In genomic region chr13:113879651-113880327, GRCm38 (mm10) we compare ENCODE assay signal across 10 mouse cellular contexts.
DNase-seq lines count a peak whose midpoint lies in the region; ATAC-seq and TF ChIP-seq lines count a peak whose summit lies in the region.
"Had no signal": no experiment of that assay in that cellular context is flagged by ENCODE, and none has a peak within 500 bp of the region (broad histone marks: within the 10 kb centered on the region; RNA-seq: fewer than 3 reads in every experiment).

No protein-coding gene starts in this region.

- H3K27ac ChIP-seq in ES-Bruce4 (ENCODE audit: insufficient read depth, low read length): peak overlapping the region; percentile 42; the same call in 1 of the 2 replicates
- no peak overlapping the region for H3K27ac ChIP-seq in liver, postnatal 0 days (ENCODE audit: low read depth)

- ATAC-seq in granulocyte monocyte progenitor cell, adult 5-6 weeks (replicated peaks; ENCODE audit: poor library complexity, severe bottlenecking): peak; percentile 77
- peak; percentile 89 for ATAC-seq in liver, postnatal 0 days
- ATAC-seq: Patski had no signal

- H3K27me3 ChIP-seq in ES-Bruce4 (ENCODE audit: control insufficient read depth, insufficient read depth, low read length, poor library complexity, severe bottlenecking): no peaks in the 10 kb centered on the region
- no peaks in the 10 kb centered on the region for H3K27me3 ChIP-seq in liver, postnatal 0 days (ENCODE audit: insufficient read depth, low read length)
- H3K27me3 ChIP-seq: Patski had no signal

- peak overlapping the region; percentile 92 for H3K9ac ChIP-seq in ES-Bruce4 (ENCODE audit: low read depth, poor library complexity, severe bottlenecking)
- H3K9ac ChIP-seq in liver, postnatal 0 days (replicated peaks): no peak overlapping the region

- peak; percentile 86 for DNase-seq in brain, embryonic 14.5 days (ENCODE audit: low read depth)
- DNase-seq in liver, postnatal 0 days: no peak
- no peak for DNase-seq in gastrocnemius, adult 8-10 months (ENCODE audit: low spot score in 2 of 2)
- DNase-seq in thymus, postnatal 25 days: no peak
- no peak for DNase-seq in layer of hippocampus, adult 18-20 months (ENCODE audit: low spot score in 2 of 2)
- DNase-seq: kidney, postnatal 10 days; lung, postnatal 14 days had no signal

- TF ChIP-seq POLR2A in ES-Bruce4 (IDR thresholded peaks at IDR 0.05; ENCODE audit: insufficient read depth, low read length): no peak
- no peak for TF ChIP-seq POLR2A in brain, embryonic 14.5 days (IDR thresholded peaks at IDR 0.05; ENCODE audit: borderline replicate concordance, extremely low read depth, insufficient read depth, insufficient read length, poor library complexity, severe bottlenecking)

- TF ChIP-seq EP300 in ES-Bruce4 (IDR thresholded peaks at IDR 0.05; ENCODE audit: insufficient read depth, low read depth, low read length): no peak
- TF ChIP-seq EP300 in liver, postnatal 0 days (IDR thresholded peaks at IDR 0.05; ENCODE audit: low read depth): no peak

- H3K9me3 ChIP-seq in ES-Bruce4 (replicated peaks; ENCODE audit: control insufficient read depth, insufficient read depth, low read length, poor library complexity, severe bottlenecking): no peaks in the 10 kb centered on the region
- H3K9me3 ChIP-seq in liver, postnatal 0 days (ENCODE audit: low read length): no peaks in the 10 kb centered on the region

- peak overlapping the region; percentile 51 for H3K4me2 ChIP-seq in liver, postnatal 0 days (ENCODE audit: low read depth, low read length)

- H3K36me3 ChIP-seq in ES-Bruce4 (ENCODE audit: control insufficient read depth, insufficient read depth, low read length, poor library complexity, severe bottlenecking): no peaks in the 10 kb centered on the region
- H3K36me3 ChIP-seq in liver, postnatal 0 days (replicated peaks; ENCODE audit: insufficient read depth, low read length): no peaks in the 10 kb centered on the region

- no peak overlapping the region for H3K4me3 ChIP-seq in ES-Bruce4 (ENCODE audit: low read depth, low read length)
- no peak overlapping the region for H3K4me3 ChIP-seq in liver, postnatal 0 days (ENCODE audit: low read depth, low read length)

- TF ChIP-seq CTCF in ES-Bruce4 (IDR thresholded peaks at IDR 0.05; ENCODE audit: low read depth, low read length): no peak
- no peak for TF ChIP-seq CTCF in brain, embryonic 14.5 days (IDR thresholded peaks at IDR 0.05; ENCODE audit: borderline replicate concordance, extremely low read depth, insufficient read depth, insufficient read length)
- no peak for TF ChIP-seq CTCF in liver, postnatal 0 days (IDR thresholded peaks at IDR 0.05; ENCODE audit: low read depth)

- WGBS in liver, postnatal 0 days (ENCODE audit: insufficient replicate concordance): 51% methylated on average over 20 of the region's 20 CpGs

- H3K4me1 ChIP-seq in ES-Bruce4 (ENCODE audit: control insufficient read depth, insufficient read depth, low read length): peaks cover 2% of the 10 kb centered on the region
- peaks cover 4% of the 10 kb centered on the region; the same call in 1 of the 2 replicates for H3K4me1 ChIP-seq in liver, postnatal 0 days (ENCODE audit: insufficient read depth)
